Mouse (Mus musculus) ovary, adult 18-20 months (tissue): Measurements from ENCODE around the gene Pfdn4.
A peak's percentile ranks its signal among the peaks of the same experiment; 100 is the strongest.
"Not testable (repeated sequence)": the region's sequence is repeated elsewhere in the genome, so short reads cannot be mapped to it uniquely, and the experiment has no call there.

Source experiments
- DNase-seq: peaks from one replicate; pipeline ENCODE4 v3.0.0; 2022; ENCODE audit warnings: low spot score, mixed read lengths

Gene Pfdn4

GRCm38 (mm10) chr2:170496154-170496930, at the start of gene Pfdn4:
Pfdn4 (plus strand) TSS chr2:170496428.
- DNase-seq, result no peak

GRCm38 (mm10) chr2:170446843-170447383, 49.3 kb upstream of the Pfdn4 start:
- no peak for DNase-seq

GRCm38 (mm10) chr2:170447651-170448050, 48.6 kb upstream of the Pfdn4 start:
- DNase-seq, result no peak

GRCm38 (mm10) chr2:170450933-170451332, 45.3 kb upstream of the Pfdn4 start:
- DNase-seq, result peak; percentile 17

- DNase-seq, result not testable (repeated sequence)
These were observed 42.4 kb upstream of the Pfdn4 start for GRCm38 (mm10) chr2:170453809-170454208.

- DNase-seq, result no peak
These were observed 37.0 kb upstream of the Pfdn4 start for GRCm38 (mm10) chr2:170459183-170459582.

- DNase-seq, result no peak
These were observed 36.4 kb upstream of the Pfdn4 start for GRCm38 (mm10) chr2:170459805-170460204.

- DNase-seq, result no peak
These were observed 34.6 kb upstream of the Pfdn4 start for GRCm38 (mm10) chr2:170461652-170462051.

GRCm38 (mm10) chr2:170464817-170465216, 31.4 kb upstream of the Pfdn4 start:
- no peak for DNase-seq

- DNase-seq, result no peak
These were observed 28.2 kb upstream of the Pfdn4 start for GRCm38 (mm10) chr2:170468009-170468408.

- DNase-seq, result peak; percentile 33
These were observed 26.5 kb upstream of the Pfdn4 start for GRCm38 (mm10) chr2:170469616-170470308.

GRCm38 (mm10) chr2:170470591-170470990, 25.6 kb upstream of the Pfdn4 start:
- no peak for DNase-seq

- DNase-seq, result no peak
These were observed 22.1 kb upstream of the Pfdn4 start for GRCm38 (mm10) chr2:170474125-170474524.

GRCm38 (mm10) chr2:170475164-170475563, 21.1 kb upstream of the Pfdn4 start:
- DNase-seq, result no peak

- no peak for DNase-seq
These were observed 20.0 kb upstream of the Pfdn4 start for GRCm38 (mm10) chr2:170476215-170476614.

- DNase-seq, result no peak
These were observed 19.6 kb upstream of the Pfdn4 start for GRCm38 (mm10) chr2:170476643-170477042.

- DNase-seq, result no peak
These were observed 14.1 kb upstream of the Pfdn4 start for GRCm38 (mm10) chr2:170482019-170482540.

- no peak for DNase-seq
These were observed 12.3 kb upstream of the Pfdn4 start for GRCm38 (mm10) chr2:170483914-170484313.

GRCm38 (mm10) chr2:170487202-170487601, 9.0 kb upstream of the Pfdn4 start:
- no peak for DNase-seq

- no peak for DNase-seq
These were observed 8.2 kb upstream of the Pfdn4 start for GRCm38 (mm10) chr2:170487890-170488502.

- DNase-seq, result no peak
These were observed 1.2 kb upstream of the Pfdn4 start for GRCm38 (mm10) chr2:170494784-170495710.
